Comparison of ENCODE assay signal across 23 mouse cellular contexts in the genomic region with DNA sequence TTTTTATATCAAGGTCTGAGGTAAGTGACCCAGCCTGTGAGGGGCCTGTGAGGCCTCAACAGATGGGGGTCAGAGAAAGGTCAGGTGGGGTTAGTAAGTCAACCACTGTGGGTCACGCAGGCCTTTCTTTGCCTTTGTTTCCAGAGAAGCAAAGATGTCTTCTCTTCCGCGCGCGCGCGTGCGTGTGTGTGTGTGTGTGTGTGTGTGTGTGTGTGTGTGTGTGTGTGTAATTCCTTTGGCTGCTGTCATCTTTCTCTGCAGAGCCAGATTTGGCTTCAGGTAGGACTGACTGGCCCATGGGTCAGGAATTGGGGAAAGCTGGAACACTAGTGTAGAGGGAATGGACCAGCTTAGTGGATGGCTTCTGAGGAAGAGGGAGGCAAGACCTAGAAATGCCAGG. TPM values are rescaled to one million over a fixed set of nuclear protein-coding genes. Genes with fewer than 3 reads are reported as not detected.
DNase-seq lines count a peak whose midpoint lies in the region; ATAC-seq and TF ChIP-seq lines count a peak whose summit lies in the region.
"Had no signal": no experiment of that assay in that cellular context is flagged by ENCODE, and none has a peak within 500 bp of the region (broad histone marks: within the 10 kb centered on the region; RNA-seq: fewer than 3 reads in every experiment).

No protein-coding gene starts in this region.

- H3K4me2 ChIP-seq in heart, postnatal 0 days (ENCODE audit: low read depth, low read length) = no peak overlapping the region
- H3K4me2 ChIP-seq in embryonic facial prominence, embryonic 12.5 days (replicated peaks) = no peak overlapping the region

- H3K9ac ChIP-seq in heart, postnatal 0 days (replicated peaks; ENCODE audit: low read depth, low read length) = no peak overlapping the region
- no peak overlapping the region for H3K9ac ChIP-seq in heart, adult 2 months (ENCODE audit: low read depth, low read length)
- no peak overlapping the region for H3K9ac ChIP-seq in embryonic facial prominence, embryonic 12.5 days
- H3K9ac ChIP-seq: embryonic facial prominence, embryonic 15.5 days had no signal

- DNase-seq in heart, postnatal 0 days (ENCODE audit: low spot score) = no peak
- DNase-seq in heart, adult 2 months = no peak
- peak; percentile 55 for DNase-seq in thymus, postnatal 0 days (ENCODE audit: low spot score)
- no peak for DNase-seq in thymus, postnatal 10 days (ENCODE audit: low spot score in 2 of 2)
- DNase-seq in kidney, adult 11 months = no peak
- DNase-seq: adrenal gland, postnatal 14 days; cerebellum, adult 2 months; cerebellum, postnatal 25 days; gastrocnemius, postnatal 36 days; kidney, adult 2 months; layer of hippocampus, adult 9-11 months had no signal

- no peak overlapping the region for H3K4me3 ChIP-seq in heart, postnatal 0 days (ENCODE audit: low read depth, low read length)
- no peak overlapping the region for H3K4me3 ChIP-seq in heart, adult 2 months
- no peak overlapping the region for H3K4me3 ChIP-seq in embryonic facial prominence, embryonic 12.5 days
- H3K4me3 ChIP-seq: embryonic facial prominence, embryonic 15.5 days; midbrain, embryonic 10.5 days had no signal

- TF ChIP-seq CTCF in heart, postnatal 0 days (IDR thresholded peaks at IDR 0.05; ENCODE audit: low read depth) = no peak
- no peak for TF ChIP-seq CTCF in heart, adult 2 months (IDR thresholded peaks at IDR 0.05)

- intact Hi-C loops in heart, adult 2 months (cut with DNase I) = no loop called here

- no peak for TF ChIP-seq POLR2A in heart, adult 2 months (IDR thresholded peaks at IDR 0.05; ENCODE audit: insufficient read depth, low read depth, low read length)

- peak overlapping the region; percentile 57; the same call in 1 of the 2 replicates for H3K27ac ChIP-seq in heart, postnatal 0 days (ENCODE audit: low read depth)
- H3K27ac ChIP-seq in heart, adult 2 months = no peak overlapping the region
- H3K27ac ChIP-seq in embryonic facial prominence, embryonic 12.5 days = 0 out of 2 replicates have a peak overlapping the region, but pooled peaks have one; percentile 54
- H3K27ac ChIP-seq: embryonic facial prominence, embryonic 15.5 days; stomach, postnatal 0 days had no signal

- 0 out of 2 replicates have a peak, but pooled peaks cover 3% of the 10 kb centered on the region for H3K4me1 ChIP-seq in heart, postnatal 0 days (ENCODE audit: control insufficient read depth, insufficient read depth)
- H3K4me1 ChIP-seq in heart, adult 2 months (ENCODE audit: control insufficient read depth, insufficient read depth, low read length) = 0 out of 2 replicates have a peak, but pooled peaks cover 2% of the 10 kb centered on the region
- H3K4me1 ChIP-seq in embryonic facial prominence, embryonic 12.5 days = peaks cover 10% of the 10 kb centered on the region

- H3K79me2 ChIP-seq in heart, adult 2 months (replicated peaks; ENCODE audit: control insufficient read depth, insufficient read depth, low read length) = no peaks in the 10 kb centered on the region

- 96% methylated on average over 8 of the region's 8 CpGs for WGBS in heart, postnatal 0 days
- 97% methylated on average over 8 of the region's 8 CpGs for WGBS in heart, adult 2 months
- WGBS in embryonic facial prominence, embryonic 12.5 days = 73% methylated on average over 8 of the region's 8 CpGs

- no peaks in the 10 kb centered on the region for H3K9me3 ChIP-seq in heart, postnatal 0 days (replicated peaks; ENCODE audit: control insufficient read depth, low read length)
- no peaks in the 10 kb centered on the region for H3K9me3 ChIP-seq in embryonic facial prominence, embryonic 12.5 days
- H3K9me3 ChIP-seq: embryonic facial prominence, embryonic 15.5 days; midbrain, embryonic 10.5 days had no signal

- H3K36me3 ChIP-seq in heart, postnatal 0 days (replicated peaks; ENCODE audit: control insufficient read depth, insufficient read depth, low read length) = no peaks in the 10 kb centered on the region
- no peaks in the 10 kb centered on the region for H3K36me3 ChIP-seq in heart, adult 2 months (ENCODE audit: control insufficient read depth, insufficient read depth, low read length)
- H3K36me3 ChIP-seq in embryonic facial prominence, embryonic 12.5 days = no peaks in the 10 kb centered on the region
- H3K36me3 ChIP-seq: embryonic facial prominence, embryonic 15.5 days; midbrain, embryonic 10.5 days had no signal

- no peaks in the 10 kb centered on the region for H3K27me3 ChIP-seq in heart, postnatal 0 days (ENCODE audit: control insufficient read depth, insufficient read depth, low read length)
- H3K27me3 ChIP-seq in heart, adult 2 months (ENCODE audit: control insufficient read depth, insufficient read depth, low read length) = no peaks in the 10 kb centered on the region
- no peaks in the 10 kb centered on the region for H3K27me3 ChIP-seq in embryonic facial prominence, embryonic 12.5 days
- H3K27me3 ChIP-seq: embryonic facial prominence, embryonic 15.5 days had no signal

- no peak for TF ChIP-seq EP300 in heart, postnatal 0 days (IDR thresholded peaks at IDR 0.05; ENCODE audit: low read depth)
- TF ChIP-seq EP300 in heart, adult 2 months (IDR thresholded peaks at IDR 0.05; ENCODE audit: insufficient read depth, low read depth, low read length) = no peak

- ATAC-seq in heart, postnatal 0 days (ENCODE audit: insufficient read depth, low read depth) = no peak
- ATAC-seq in embryonic facial prominence, embryonic 12.5 days (ENCODE audit: insufficient number of reproducible peaks, insufficient read depth, low FRiP score, low TSS enrichment) = no peak
- no peak for ATAC-seq in inflammation-experienced regulatory T-cells, adult 6 months
- ATAC-seq: lung, postnatal 0 days had no signal

RNA-seq across cellular contexts. Expression of a gene that starts 10.5 kb away (rescaled TPM):
- not detected in 2 replicates for total RNA-seq in heart, postnatal 0 days (2014; rRNA removed; ENCODE audit: low replicate concordance)
- 0.08 TPM in 1 of 2 replicates, not detected in the other for polyA plus RNA-seq in heart, postnatal 0 days (2015; fragmentation: Nextera tagmentation; extraction: Ambion mirVana)
- not detected for total RNA-seq in heart, adult 2 months (2021)
- polyA plus RNA-seq in heart, adult 2 months (2012; rRNA removed) = 0.32 and 1.1 TPM in 2 replicates
- 0.27 and 0.35 TPM in 2 replicates for polyA plus RNA-seq in thymus, postnatal 0 days (2015; fragmentation: Nextera tagmentation; extraction: Ambion mirVana)
- 1.0 and 1.5 TPM in 2 replicates for polyA plus RNA-seq in embryonic facial prominence, embryonic 12.5 days (2016; fragmentation: Nextera tagmentation; extraction: Ambion mirVana)
- polyA plus RNA-seq in inflammation-experienced regulatory T-cells, adult 6 months (2017; shearing (Covaris generic)) = 1 to 10 TPM in 1 of 3 experiments, under 1 TPM in 2; 0.26 to 1.1 (median 0.55) TPM
- total RNA-seq: gastrocnemius, postnatal 36 days; left cerebral cortex, adult 18-20 months; left cerebral cortex, postnatal 36 days had no signal
- polyA plus RNA-seq: midbrain, postnatal 0 days; neural tube, embryonic 14.5 days had no signal

RNA-seq across cellular contexts. Expression of a gene that starts 40.1 kb away (rescaled TPM):
- total RNA-seq in heart, postnatal 0 days (2014; rRNA removed; ENCODE audit: low replicate concordance) = 6.7 and 14.6 TPM in 2 replicates
- 3.8 and 4.3 TPM in 2 replicates for polyA plus RNA-seq in heart, postnatal 0 days (2015; fragmentation: Nextera tagmentation; extraction: Ambion mirVana)
- 1 to 10 TPM; 1.7 to 3.5 TPM for total RNA-seq in heart, adult 2 months (2021)
- polyA plus RNA-seq in heart, adult 2 months (2012; rRNA removed) = 5.9 and 7.5 TPM in 2 replicates
- 16.3 and 17.5 TPM in 2 replicates for polyA plus RNA-seq in thymus, postnatal 0 days (2015; fragmentation: Nextera tagmentation; extraction: Ambion mirVana)
- 54.8 and 55.5 TPM in 2 replicates for polyA plus RNA-seq in embryonic facial prominence, embryonic 12.5 days (2016; fragmentation: Nextera tagmentation; extraction: Ambion mirVana)
- 10 to 100 TPM in 2 of 3 experiments, 1 to 10 TPM in 1; 8.6 to 32.7 (median 20.0) TPM for polyA plus RNA-seq in inflammation-experienced regulatory T-cells, adult 6 months (2017; shearing (Covaris generic))

RNA-seq across cellular contexts. Expression of a gene that starts 43.7 kb away (rescaled TPM):
- total RNA-seq in heart, postnatal 0 days (2014; rRNA removed; ENCODE audit: low replicate concordance) = 2.2 TPM in 1 of 2 replicates, not detected in the other
- 0.88 and 1.00 TPM in 2 replicates for polyA plus RNA-seq in heart, postnatal 0 days (2015; fragmentation: Nextera tagmentation; extraction: Ambion mirVana)
- under 1 TPM in 1 of 2 experiments, not detected in 1; 0.31 TPM for total RNA-seq in heart, adult 2 months (2021)
- 0.80 and 0.82 TPM in 2 replicates for polyA plus RNA-seq in heart, adult 2 months (2012; rRNA removed)
- polyA plus RNA-seq in thymus, postnatal 0 days (2015; fragmentation: Nextera tagmentation; extraction: Ambion mirVana) = 13.9 and 14.8 TPM in 2 replicates
- 1.9 and 2.3 TPM in 2 replicates for polyA plus RNA-seq in embryonic facial prominence, embryonic 12.5 days (2016; fragmentation: Nextera tagmentation; extraction: Ambion mirVana)
- polyA plus RNA-seq in inflammation-experienced regulatory T-cells, adult 6 months (2017; shearing (Covaris generic)) = 100 to 1,000 TPM; 603 to 779 (median 637) TPM
- total RNA-seq: adrenal gland, postnatal 14 days; left cerebral cortex, adult 18-20 months; left cerebral cortex, postnatal 36 days; liver, adult 2 months; midbrain, postnatal 0 days had no signal

RNA-seq across cellular contexts. Expression of a gene that starts 56.1 kb away (rescaled TPM):
- not detected in 2 replicates for total RNA-seq in heart, postnatal 0 days (2014; rRNA removed; ENCODE audit: low replicate concordance)
- 0.26 and 0.31 TPM in 2 replicates for polyA plus RNA-seq in heart, postnatal 0 days (2015; fragmentation: Nextera tagmentation; extraction: Ambion mirVana)
- total RNA-seq in heart, adult 2 months (2021) = not detected
- polyA plus RNA-seq in heart, adult 2 months (2012; rRNA removed) = 1.1 and 1.4 TPM in 2 replicates
- 7.9 and 9.5 TPM in 2 replicates for polyA plus RNA-seq in thymus, postnatal 0 days (2015; fragmentation: Nextera tagmentation; extraction: Ambion mirVana)
- 0.70 and 1.1 TPM in 2 replicates for polyA plus RNA-seq in embryonic facial prominence, embryonic 12.5 days (2016; fragmentation: Nextera tagmentation; extraction: Ambion mirVana)
- 100 to 1,000 TPM; 682 to 810 (median 720) TPM for polyA plus RNA-seq in inflammation-experienced regulatory T-cells, adult 6 months (2017; shearing (Covaris generic))
- total RNA-seq: heart, adult 8-10 months had no signal

Comparison
In these comparisons a context has a peak if more than half of its experiments do, and no peak if none do; other contexts are left out.
1. RNA of a gene that starts 43.7 kb away (polyA plus RNA-seq): 603 to 779 TPM in inflammation-experienced regulatory T-cells, adult 6 months; 13.9 to 14.8 TPM in thymus, postnatal 0 days, 1.9 to 2.3 TPM in embryonic facial prominence, embryonic 12.5 days, 0.88 to 1.00 TPM in heart, postnatal 0 days and 0.80 to 0.82 TPM in heart, adult 2 months; every median in the first group is over 10 times any median in the second.